Mouse (Mus musculus) brain, embryonic 14.5 days (tissue): Measurements from ENCODE around the gene Armh2.

Experiments
- CTCF ChIP-seq: fragments of 200-500 bp; IDR thresholded peaks from 2 replicates; pipeline ENCODE4 v1.5.1; 2012; ENCODE audit warnings: inconsistent platforms, mild to moderate bottlenecking, moderate library complexity, borderline replicate concordance; ENCODE audit not compliant: insufficient read depth, insufficient read length; ENCODE audit errors: extremely low read depth
- POLR2A ChIP-seq: fragments of 200-500 bp; IDR thresholded peaks from 2 replicates; pipeline ENCODE4 v1.6.1; 2012; ENCODE audit warnings: mild to moderate bottlenecking, inconsistent platforms, borderline replicate concordance; ENCODE audit not compliant: poor library complexity, insufficient read depth, insufficient read length, severe bottlenecking; ENCODE audit errors: extremely low read depth

DNA sequence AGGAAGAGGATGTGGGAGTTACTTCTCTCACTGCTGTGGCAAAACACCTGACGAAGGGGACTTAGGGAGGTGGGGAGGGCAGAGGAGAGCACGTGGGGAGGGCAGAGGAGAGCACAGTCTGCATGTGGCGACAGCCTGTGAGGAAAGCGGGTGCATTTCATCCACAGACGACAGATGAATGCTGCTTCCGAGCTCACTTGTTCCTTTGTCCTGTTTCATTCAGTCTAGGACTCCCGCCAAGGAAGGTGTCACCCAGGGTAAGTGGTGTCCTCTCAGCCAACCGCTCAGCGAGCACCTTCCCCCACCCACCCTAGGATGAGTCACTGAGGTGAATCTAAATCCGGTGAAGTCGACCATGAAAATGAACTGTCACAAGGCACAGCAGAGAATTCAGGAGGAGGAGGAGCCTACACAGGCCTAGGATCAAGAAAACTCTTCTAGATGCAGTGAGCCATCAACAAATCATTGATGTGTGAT lies 45.0 kb downstream of the Armh2 start:
- TF ChIP-seq CTCF (no peak), POLR2A (no peak)
